Mouse (Mus musculus) brain, embryonic 14.5 days (tissue): Measurements from ENCODE around the gene Crabp2.

Experiments used
- CTCF ChIP-seq: fragments of 200-500 bp; IDR thresholded peaks from 2 replicates; pipeline ENCODE4 v1.5.1; 2012; ENCODE audit warnings: inconsistent platforms, mild to moderate bottlenecking, moderate library complexity, borderline replicate concordance; ENCODE audit not compliant: insufficient read depth, insufficient read length; ENCODE audit errors: extremely low read depth
- POLR2A ChIP-seq: fragments of 200-500 bp; IDR thresholded peaks from 2 replicates; pipeline ENCODE4 v1.6.1; 2012; ENCODE audit warnings: mild to moderate bottlenecking, inconsistent platforms, borderline replicate concordance; ENCODE audit not compliant: poor library complexity, insufficient read depth, insufficient read length, severe bottlenecking; ENCODE audit errors: extremely low read depth

DNA sequence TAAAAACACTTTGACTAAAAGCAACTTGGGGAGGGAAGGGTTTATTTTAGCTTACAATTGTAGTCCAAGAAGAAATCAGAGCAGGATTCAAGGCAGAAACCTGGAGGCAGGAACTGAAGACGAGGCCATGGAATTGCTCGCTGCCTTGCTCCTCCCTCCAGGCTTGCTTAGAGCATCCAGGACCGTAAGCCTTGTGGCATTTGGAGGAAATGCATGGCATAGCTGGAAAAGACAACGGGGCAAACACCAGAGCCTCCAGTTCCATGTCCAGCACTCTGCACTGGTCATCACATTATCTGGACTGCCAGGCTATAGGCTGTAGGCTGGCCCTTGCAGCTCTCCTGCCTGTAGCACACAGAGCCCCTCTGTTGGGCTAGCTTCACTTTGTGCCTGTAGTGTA lies 14.0 kb upstream of the Crabp2 start:
- TF ChIP-seq POLR2A (no peak), CTCF (0 out of 2 replicates have a peak, but pooled peaks have one; percentile 3)
